Mouse (Mus musculus): ENCODE results near the gene Ropn1.

Ropn1 gene

DNA sequence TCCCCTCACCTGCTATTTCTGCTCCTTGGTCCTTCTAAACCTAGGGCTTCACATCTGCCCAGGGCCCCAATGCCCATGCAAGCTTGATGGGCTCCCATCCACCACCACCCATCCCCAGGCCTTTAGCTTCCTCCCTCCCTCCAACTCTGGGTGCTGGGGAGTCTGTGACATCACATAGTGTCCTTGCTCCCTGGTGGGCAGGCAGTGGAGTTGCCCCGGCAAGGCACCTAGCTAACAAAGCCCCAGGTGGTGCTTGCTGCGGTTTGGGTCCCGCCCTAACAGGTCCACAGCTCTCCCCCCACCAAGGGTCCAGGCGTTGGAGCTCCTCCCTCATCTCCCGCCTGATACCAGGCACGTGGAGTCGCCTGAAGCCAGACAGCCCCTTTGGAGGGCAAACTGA is at the start of gene Ropn1:
Gene Ropn1, plus strand, starts transcription at position 301 of the 400 bp plus-strand sequence.
- in situ Hi-C loops (cut with MboI, MseI), result loop anchor here in 1 of 2 experiments (10.0 kb wide), 1 partner anchor 485 kb away; no protein-coding TSS in a partner anchor

DNA sequence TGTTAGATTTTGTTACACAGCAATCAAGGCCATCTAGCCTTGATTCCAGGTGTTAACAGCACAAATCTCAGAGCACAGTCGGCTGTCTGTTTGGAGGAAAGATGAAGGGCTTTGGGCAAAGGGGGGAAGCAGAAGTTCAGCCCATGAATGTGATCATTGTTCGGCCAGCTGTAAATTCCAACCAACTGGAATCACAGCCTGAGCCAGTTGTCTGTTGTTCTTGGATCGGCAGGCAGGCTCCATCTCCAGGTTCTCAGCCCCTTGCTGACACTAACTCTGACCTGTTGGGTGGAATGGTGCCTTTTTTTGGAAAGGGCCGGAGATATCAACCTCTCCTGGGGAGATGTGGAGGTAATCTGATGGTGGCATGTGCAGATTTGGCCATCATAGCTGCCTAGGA is 47.8 kb upstream of the Ropn1 start:
- in situ Hi-C loops (cut with MboI, MseI), result no loop called here

DNA sequence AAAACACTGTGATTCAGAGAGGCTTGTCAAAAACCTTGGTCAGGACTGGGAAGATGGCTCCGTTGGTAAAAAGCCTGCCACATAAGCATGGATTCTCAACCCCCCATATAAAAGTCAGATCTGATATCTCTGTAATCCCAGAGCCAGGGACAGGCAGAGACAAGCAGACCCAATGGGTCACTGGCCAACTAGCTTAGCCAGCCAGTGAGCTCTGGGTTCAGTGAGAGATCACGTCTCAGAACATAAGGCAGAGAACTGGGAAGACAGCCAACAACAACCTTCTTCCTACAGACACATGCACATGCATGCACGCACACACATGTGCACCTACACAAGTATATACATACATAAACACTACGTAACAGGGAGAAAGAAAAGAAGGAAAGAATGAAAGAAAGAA is 46.6 kb upstream of the Ropn1 start:
- in situ Hi-C loops (cut with MboI, MseI), result no loop called here

DNA sequence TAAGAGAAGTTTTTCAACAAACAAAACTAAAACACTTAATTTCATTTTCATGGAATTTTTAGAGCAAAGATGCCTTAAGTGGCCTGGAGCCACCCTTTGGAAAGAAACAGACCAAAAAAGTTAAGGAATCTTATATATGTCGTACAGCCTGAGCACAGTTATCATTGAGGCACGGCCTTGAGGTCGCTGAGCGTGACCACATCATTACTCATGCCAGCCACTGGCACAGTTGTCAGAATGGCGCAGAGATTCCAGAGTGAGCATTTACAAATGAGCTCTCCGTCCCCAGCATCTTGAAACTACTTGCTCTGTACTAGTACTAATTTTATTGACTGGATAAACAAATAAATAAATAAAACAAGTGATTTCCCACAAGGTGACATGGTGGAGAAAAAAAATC is 45.9 kb upstream of the Ropn1 start:
- in situ Hi-C loops (cut with MboI, MseI), result no loop called here

DNA sequence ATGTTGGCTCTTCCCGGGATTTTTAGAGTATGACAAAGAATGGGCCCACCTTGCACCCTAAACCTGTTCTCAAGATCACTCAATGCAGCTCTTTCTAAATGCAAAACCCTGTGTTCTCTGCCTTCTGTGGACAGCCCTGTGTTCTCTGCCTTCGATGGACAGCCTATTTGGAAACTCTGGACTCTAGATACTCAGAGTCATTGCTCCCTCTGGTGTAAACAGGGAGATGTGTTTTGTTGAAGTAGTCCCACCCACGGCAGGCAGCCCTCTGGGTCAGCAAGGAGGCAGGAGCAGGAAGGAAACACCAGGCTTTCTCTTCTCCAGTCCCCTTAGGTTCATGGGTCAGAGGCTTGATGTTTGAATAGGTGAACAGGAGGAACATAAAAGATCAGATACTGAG is 44.0 kb upstream of the Ropn1 start:
- in situ Hi-C loops (cut with MboI, MseI), result no loop called here

DNA sequence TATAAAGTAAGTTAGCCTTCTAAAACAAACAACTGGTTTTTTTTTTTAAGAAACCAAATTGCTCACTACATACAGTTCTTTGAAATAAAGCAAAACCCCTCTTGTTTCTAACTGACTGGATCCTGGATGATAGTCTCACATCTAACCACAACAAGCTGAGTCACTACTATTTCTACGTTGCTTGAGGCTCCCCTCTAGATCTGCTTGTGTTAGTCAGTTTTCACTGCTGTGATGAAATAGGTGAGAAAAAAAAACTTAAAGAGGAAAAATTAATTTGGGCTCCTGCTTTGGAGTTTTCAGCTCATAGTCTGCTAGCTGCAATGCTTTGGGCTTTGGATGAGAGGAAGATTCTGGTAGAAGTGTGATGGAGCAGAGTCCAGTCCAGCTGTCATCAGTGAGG is 39.6 kb upstream of the Ropn1 start:
- in situ Hi-C loops (cut with MboI, MseI), result no loop called here

DNA sequence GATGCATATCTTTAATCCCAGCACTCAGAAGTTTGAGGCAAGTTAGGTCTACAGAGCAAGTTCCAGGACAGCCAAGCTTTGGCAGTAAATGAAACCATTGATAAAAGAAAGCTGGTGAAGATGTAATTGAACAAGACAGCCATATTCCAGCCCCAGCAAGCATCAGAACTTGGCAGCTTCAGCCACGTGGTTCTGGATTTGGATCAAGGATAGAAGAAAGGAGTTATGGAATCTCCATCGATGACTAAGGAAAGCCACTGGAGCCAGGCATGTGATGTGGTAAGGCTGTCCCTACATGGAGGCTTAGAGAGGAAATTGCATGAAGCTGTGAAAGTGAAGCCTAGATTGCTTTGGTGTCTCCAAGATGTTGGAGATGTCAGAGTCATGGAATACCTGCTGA is 35.7 kb upstream of the Ropn1 start:
- in situ Hi-C loops (cut with MboI, MseI), result no loop called here

DNA sequence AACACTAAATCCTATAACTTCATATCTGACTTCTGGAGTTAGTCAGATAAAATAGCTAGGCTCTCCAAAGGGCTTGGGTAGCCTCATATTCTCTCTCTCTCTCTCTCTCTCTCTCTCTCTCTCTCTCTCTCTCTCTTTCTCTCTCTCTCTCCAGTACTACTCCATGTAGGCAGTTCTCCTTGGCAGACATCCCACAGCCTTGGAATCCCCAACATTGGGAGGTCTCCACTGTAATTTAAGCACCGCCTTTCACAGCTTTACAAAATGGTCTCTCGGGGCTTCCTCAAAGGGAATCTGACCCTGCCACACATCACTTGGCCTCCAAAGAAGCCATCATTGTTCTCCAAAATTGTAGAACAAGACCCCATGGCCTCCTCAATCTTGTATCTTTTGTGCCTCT is 22.1 kb upstream of the Ropn1 start:
- in situ Hi-C loops (cut with MboI, MseI), result loop anchor here in 1 of 2 experiments (10.0 kb wide), 1 partner anchor 53 kb away; the partner anchor contains the start of gene Kalrn

DNA sequence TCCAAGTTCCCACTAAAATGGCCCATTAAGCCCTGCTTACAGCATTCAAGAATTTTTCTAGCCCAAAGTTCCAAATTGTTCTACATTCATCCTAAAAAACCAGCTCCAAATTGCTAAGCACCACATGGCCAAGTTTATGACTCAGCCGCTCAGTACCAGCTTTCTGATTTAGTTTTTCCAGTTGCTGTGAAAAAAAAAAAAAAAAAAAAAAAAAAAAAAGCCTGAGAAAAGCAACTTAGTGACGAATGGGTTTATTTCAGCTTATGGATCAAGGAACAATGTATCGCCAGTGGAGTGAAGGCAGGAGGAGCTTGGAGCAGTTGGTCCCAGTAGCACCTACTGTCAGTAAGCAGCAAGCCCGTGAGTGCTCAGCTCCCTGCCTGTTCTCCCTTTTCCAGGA is 21.3 kb upstream of the Ropn1 start:
- in situ Hi-C loops (cut with MboI, MseI), result loop anchor here in 1 of 2 experiments (10.0 kb wide), 1 partner anchor 54 kb away; the partner anchor contains the start of gene Kalrn

DNA sequence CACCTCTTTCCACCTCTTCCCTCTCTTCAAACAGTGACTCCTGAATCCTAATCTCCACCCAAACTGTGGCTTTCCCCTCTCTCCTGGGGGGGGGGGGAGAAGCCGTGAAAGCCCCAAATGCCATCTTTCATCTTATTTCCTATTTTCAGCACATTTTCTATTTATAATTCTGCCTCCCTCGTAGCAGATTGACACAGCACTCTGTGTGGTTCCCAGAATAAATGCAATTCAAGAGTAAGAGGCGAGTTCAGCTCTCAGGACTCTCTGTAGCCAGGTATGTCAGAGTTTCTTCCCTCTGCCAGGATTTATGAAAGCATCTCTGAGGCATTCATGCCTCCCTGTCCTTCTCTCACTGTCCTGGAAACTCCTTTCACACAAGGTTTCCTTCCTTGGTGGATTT is 14.2 kb upstream of the Ropn1 start:
- in situ Hi-C loops (cut with MboI, MseI), result loop anchor here (5.0 to 10.0 kb wide), 2 partner anchors 81 to 103 kb away; no protein-coding TSS in a partner anchor

DNA sequence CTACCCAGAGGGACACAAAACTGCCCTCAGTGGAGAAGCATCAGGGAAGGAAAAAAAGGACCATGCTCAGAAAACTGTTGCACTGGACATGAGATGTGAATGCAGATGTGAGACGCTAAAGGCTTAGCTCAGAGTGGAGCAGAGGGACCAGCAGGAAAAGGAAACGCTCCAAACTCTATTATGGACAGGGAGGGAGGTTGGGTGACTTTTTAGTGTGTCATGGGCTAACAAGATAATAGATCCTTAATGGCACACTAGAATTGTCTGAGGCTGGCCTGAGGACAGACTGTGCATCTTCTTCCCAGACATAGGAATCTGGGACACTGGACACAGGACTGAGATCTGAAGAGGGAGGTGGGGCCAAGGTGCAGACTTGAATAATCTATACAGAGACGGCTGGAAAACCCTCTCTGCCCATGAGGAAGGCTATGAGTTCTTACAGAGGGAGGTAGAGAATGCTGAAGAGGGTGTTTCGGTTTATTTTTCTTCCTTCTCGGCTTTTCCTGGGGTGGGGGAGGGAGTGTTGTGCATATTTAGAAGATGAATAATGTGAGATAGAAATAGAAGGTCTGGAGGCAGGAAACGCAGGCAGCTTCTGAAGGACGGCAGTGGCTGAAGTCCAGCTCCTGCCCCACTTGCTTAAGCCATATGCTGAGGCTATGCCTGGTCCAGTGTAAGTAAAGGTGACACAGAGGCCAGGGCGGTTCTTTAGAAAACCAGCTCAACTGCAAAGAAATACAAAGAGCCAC is 6.0 kb upstream of the Ropn1 start:
- in situ Hi-C loops (cut with MboI, MseI), result loop anchor here in 1 of 2 experiments (10.0 kb wide), 1 partner anchor 479 kb away; no protein-coding TSS in a partner anchor

DNA sequence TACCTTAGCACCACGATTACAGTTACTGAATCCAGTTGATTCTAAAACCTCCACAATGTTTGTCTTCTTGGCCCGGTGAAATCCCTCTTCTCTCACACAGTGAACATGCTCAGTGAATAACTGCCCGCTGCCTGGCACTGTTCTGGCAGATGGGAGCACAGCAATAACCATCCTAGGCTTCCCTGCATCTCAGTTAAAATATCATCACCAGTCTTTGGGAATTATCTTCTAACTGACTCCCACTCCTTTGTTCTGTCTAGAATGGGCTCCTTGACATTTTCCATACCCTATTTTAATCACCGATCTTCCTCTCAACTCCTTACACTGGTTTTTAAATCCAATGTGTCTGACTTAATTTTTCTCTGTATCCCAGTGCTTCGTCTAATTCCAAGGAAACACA is 3.3 kb downstream of the Ropn1 start:
- in situ Hi-C loops (cut with MboI, MseI), result no loop called here

DNA sequence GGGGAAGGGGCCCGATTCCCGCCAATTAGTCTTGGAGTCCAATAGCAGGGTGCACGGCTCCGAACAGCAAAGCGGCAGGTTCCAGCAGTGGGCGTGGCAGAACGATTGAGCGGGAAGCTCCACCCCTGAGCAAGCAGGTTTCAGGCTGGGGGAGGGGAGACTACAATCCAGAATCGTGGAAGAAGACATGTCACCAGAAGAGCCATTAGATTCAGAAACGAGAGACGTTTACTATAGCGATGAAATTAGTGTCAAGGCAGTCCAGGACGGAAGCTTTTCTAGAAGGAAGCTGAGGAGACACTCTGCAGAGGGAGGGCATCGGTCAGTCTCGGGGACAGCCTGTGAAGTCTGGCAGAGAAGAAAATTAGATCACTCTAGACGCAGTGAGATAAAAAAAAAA is 7.8 kb downstream of the Ropn1 start:
- in situ Hi-C loops (cut with MboI, MseI), result loop anchor here in 1 of 2 experiments (5.0 kb wide), 1 partner anchor 105 kb away; no protein-coding TSS in a partner anchor

DNA sequence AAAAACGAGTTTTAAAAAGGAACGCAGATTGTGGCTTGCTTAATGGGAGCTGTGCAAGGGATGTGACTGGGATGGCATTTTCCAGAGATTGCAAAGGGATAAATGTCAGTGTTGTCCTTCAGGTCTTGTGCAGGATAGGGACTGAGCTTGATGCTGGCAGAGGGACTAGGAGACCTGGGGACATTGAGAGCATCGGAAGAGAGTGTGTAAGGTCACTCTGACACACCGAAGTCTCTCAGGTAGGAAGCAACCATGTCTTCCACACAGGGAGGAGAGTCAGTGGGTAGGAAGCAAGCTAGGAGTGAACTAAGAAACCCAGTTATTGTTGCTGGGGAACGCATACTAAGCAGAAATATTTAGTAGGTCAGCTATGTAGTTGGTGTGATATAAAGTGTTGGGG is 8.3 kb downstream of the Ropn1 start:
- in situ Hi-C loops (cut with MboI, MseI), result loop anchor here in 1 of 2 experiments (5.0 kb wide), 1 partner anchor 104 kb away; no protein-coding TSS in a partner anchor

DNA sequence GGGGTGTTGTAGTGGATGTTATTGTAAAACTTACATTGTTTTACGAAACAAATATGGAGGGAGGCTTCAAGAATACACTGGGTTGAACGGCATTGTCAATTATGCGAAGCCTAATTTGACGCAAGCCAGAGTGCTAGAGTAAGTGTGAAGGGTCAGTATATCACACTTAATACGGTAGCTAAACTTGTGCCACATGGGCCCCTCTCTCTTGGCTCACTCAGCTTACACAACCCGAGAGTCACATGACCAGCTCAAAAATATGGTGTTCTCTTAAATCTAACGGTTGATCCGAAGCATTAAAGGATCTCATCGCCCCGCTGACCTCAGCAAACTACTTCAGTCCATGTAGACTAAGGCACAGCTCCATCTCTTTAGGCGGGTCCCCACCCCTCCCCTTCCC is 8.7 kb downstream of the Ropn1 start:
- in situ Hi-C loops (cut with MboI, MseI), result loop anchor here in 1 of 2 experiments (5.0 kb wide), 1 partner anchor 104 kb away; no protein-coding TSS in a partner anchor

DNA sequence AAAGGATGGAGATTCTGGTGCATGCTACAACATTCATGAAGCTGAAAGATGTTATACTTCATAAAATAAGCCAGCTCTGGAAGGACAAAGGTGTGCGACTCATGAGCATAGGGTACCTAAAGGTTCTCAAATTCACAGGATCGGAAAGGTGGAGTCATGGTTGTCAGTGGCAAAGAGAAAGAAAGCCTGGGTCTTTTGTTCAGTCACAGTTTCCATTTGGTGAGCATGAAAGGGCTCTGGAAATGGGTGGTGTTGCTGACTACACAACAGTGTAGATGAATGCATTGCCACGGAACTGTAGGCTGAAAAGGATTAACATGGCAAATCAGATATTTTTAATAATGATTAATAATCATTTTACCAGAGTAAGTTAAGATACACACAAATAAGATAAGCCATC is 14.8 kb downstream of the Ropn1 start:
- in situ Hi-C loops (cut with MboI, MseI), result no loop called here

DNA sequence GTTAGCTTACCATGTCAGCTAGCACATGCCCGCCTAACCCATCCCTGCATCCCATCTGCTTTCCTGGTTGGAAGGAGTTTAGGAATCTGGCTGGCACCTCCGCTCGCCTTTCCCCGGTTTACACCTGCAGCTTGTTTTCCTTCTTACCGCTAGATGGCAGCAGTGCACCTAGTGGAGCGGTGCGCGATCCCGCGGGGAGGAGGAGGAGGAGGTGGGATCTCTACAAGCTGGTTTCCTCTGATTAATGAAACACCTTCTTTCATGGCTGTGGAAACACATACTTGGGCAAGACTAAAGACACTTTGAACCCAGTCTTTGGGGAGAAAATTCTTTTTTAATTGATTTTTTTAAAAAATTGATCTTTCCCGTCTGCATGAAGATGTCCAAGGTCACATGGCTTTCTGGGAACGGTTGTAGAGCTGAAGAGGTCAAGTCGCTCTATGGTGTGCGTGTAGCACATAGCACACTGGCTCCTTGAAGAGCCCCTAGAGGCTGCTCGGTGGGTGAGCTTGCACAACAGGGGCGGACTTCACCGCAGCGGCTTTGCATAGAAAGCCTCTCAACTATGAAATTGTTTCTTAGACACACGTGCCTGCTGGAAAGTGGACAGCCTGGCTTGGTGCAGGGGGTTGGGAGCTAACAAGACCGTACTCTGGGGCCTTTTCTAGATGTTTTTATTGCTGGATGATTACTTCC is 17.5 kb downstream of the Ropn1 start:
- in situ Hi-C loops (cut with MboI, MseI), result loop anchor here in 1 of 2 experiments (5.0 kb wide), 1 partner anchor 50 kb away; no protein-coding TSS in a partner anchor

DNA sequence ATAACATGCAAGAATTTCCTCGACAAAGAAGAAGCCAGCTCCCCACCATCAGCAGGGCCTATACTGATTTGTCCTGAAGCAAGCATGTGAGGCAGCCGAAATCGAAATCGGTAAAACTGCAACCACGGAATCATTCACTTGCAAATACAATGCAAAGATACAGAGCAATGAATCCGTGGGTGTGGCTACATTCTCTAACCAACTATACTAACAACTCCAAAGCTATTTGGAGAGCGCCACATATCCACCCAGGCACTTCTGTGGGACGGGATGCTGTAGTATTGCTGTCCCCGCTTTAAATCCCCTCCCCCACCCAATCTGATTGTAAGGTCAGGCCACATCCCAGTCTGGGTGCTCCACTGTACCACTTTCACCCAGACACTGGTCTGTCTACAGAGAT is 18.6 kb downstream of the Ropn1 start:
- in situ Hi-C loops (cut with MboI, MseI), result loop anchor here in 1 of 2 experiments (5.0 kb wide), 1 partner anchor 49 kb away; no protein-coding TSS in a partner anchor

DNA sequence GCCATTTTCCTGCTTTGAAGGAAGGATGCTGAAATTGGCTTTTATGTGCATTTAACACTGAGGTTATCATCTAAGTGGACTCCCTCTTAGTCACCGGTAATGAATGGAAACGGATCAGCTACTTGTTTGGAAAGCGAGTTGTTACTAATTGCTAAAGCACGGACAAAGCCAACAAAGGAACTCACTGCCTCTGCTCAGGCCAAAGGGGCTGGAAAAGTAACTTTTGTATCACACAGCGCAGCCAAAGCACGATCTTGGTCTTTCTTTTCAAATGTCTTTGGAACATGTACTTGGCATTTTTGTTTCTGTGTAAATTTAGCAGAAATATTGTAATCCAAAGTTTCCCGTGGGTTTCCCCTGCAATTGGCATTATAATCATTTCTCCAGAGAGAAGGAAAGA is 22.2 kb downstream of the Ropn1 start:
- in situ Hi-C loops (cut with MboI, MseI), result loop anchor here (5.0 to 10.0 kb wide), 2 partner anchors 45 to 1107 kb away; no protein-coding TSS in a partner anchor

DNA sequence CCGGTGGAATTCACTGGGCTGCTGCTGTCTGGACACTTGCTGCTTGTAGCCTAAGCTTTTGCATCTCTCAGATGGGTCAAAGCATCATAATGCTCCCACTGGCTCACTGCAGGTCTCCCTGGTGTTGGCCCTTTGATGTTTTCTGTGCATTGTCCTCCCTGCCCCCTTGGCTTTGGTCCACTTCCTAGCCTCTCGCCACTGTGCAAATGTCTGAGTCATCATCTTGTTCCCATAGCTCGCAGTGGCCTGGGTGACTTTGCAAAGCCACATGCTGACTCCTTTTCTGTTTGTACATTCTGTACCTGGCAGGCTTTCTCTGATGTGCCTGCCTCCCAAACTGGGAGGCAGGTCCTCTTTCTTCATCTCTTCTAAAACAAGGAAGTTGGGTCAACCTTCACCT is 23.1 kb downstream of the Ropn1 start:
- in situ Hi-C loops (cut with MboI, MseI), result loop anchor here (5.0 to 10.0 kb wide), 2 partner anchors 44 to 1108 kb away; no protein-coding TSS in a partner anchor

DNA sequence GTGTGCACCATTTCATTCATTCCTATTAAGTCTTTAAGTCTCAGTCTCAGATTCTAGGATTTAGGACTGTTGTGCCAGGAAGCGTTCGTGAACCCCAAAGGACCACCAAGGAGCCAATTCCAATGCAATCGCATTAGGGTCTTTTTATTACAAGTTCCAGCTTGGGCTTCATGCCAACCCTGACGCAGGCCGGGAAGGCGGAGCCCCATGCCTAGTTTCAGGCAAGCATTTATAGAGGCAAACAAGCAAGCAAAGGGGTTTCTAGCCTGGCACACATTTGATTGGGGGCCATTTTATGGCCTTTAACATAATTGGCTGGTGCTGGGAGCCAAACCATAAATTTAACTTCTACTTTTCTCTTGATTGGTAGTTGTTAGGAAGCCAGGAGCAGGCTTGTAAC is 24.6 kb downstream of the Ropn1 start:
- in situ Hi-C loops (cut with MboI, MseI), result loop anchor here (5.0 to 10.0 kb wide), 2 partner anchors 43 to 1110 kb away; no protein-coding TSS in a partner anchor

DNA sequence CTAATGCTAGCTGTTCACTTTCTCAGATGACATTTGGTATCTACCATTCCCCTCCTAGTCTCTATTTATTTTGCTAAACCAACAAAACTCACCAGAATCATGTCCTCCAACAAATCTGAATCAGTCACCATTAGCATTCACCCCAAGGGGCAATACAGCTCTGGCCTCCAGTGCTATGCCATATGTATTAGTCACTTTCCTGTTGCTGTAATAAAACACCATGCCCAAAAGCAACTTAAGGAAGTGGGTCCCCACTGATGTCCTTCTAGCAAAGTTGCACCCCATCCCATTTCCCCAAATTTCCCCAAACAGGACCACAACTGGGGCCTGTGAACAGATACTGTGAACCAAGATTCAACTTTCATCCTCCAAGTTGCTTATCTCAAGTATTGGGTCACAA is 32.1 kb downstream of the Ropn1 start:
- in situ Hi-C loops (cut with MboI, MseI), result no loop called here
